Mouse (Mus musculus): Measurements from ENCODE around the gene Gfy.

DNA sequence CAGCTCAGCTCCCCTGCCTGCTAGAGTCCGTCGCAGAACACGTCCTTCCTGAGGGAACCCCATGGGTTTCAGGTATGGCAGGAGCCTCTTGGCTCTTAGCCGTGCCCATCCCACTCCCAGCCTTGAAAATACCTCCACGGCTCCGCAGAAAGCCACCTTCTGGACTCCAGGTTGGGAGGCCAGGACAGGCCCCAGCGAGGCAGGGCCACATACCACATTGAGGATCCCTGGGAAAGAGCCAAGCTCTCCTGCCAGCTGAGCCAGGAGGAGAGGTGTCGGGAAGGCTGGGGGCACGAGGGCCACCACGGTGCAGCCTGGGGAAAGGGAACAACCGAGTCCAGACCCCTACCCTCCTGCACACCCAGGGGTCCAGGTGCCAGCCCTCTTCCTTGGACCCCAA is 32.1 kb downstream of the Gfy start:
- TF ChIP-seq CTCF (IDR thresholded peaks at IDR 0.05; ENCODE audit: low read depth) (no peak), EP300 (IDR thresholded peaks at IDR 0.05; ENCODE audit: low read depth) (no peak)

Measured in heart, postnatal 0 days (tissue).